Mouse (Mus musculus): ENCODE data around the gene Sp7.

The Sp7 gene

DNA sequence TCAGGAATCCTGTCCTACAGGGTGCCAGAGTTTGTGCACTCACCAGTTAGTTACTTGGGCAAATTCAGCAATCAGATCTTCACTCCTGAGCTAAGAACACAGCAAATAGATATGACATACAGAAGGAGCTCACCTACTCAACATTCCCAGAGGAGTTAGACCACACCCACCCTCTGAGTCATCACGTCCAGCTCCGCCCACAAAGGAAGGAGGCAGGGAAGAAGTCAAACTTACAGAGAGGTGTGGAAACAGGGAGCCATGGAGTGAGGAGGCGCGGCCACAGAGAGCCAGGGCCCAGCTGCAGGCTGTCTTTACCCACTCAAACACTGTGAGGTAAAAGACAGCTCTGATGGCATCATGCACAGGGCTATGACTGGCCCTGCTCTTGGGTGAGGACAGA, 20.5 kb downstream of the Sp7 start:
- no peak for DNase-seq (ENCODE audit: low spot score in 2 of 2)

DNA sequence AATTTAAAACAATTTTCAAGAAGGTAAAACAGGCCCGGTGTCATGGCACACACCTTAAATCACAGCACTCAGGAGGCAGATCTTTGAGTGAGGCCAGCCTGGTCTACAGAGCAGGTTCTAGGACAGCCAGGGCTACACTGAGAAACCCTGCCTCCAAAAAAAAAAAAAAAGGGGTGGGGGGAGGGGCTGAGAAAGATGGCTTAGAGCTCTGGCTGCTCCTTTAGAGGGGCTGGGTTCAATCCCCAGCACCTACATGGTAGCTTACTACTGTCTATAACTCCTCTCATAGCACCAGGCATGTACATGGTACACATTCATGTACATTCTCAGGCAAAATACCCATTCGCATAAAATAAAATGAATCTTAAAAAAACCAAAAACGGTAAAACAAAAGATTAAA, 22.5 kb downstream of the Sp7 start:
- no peak for DNase-seq (ENCODE audit: low spot score in 2 of 2)

DNA sequence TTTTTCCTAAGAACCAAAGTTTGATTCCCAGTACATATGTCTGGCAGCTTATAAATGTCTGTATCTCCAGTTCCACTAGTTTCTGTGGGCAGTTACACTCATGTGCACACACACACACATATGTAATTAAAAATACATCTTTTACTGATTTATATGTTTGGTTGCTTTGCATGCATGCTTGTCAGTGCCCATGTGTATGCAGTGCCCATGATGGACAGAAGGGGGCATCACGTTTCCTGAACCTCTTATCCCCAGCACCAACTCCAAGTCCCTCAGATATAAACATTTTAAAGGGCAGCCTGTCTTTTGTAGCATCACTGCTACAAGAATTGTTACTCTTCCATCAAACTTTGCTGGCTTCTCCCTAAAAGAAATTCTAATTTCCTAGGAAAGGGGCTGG, 25.4 kb downstream of the Sp7 start:
- DNase-seq (ENCODE audit: low spot score in 2 of 2), result peak in 1 of 2 experiments; percentile 45

DNA sequence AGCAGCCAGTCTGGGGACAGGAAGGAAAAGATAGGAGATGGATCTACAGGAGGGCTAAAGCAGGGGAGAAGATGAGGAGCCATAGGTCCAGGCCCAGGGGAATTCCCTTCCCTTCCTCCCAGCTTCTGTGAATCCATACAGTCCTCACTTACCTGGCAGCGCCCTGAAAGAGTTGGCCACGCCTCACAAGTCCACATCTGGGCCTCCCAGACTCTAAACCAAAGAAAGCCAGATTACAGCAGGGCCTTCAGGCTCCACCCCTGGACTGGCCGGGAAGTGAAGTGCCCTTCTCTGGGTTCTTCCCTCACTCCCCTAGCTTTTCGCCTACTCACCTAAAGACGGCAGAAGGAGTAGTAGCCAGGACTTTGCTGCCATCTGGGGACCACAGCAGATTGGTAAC, 27.4 kb downstream of the Sp7 start:
- no peak for DNase-seq (ENCODE audit: low spot score in 2 of 2)

DNA sequence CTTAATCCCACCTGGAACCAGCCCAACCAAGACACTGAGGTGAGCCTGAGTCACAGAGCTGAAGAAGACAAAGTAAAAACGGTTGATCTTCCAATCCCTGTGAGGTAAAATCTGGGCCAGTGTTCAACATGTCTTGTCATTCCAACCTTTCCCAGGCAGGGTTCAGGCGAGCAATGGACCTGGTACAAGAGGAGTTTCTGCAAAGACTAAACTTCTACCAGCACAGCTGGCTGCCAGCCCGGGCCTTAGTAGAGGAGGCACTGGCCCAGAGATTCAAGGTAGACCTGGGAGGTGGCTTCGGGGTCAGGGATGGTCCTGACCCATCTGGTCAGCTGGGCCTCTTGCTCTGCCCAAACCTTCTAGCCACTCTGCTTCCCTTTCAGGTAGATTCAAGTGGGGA, 30.0 kb downstream of the Sp7 start:
- DNase-seq (ENCODE audit: low spot score in 2 of 2), result no peak

DNA sequence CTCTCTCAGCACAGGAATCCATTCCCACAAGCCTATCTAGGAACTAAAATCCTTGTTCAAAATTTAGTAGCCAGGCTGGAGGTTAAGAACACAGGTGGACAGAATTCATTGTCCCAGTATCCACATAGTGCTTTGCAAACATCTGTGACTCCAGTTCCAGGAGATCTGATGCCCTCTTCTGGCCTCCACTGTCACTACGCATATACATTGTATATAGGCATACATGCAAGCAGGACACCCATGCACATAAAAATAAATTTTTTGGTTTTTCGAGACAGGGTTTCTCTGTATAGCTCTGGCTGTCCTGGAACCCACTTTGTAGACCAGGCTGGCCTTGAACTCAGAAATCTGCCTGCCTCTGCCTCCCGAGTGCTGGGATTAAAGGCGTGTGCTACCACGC, 31.1 kb downstream of the Sp7 start:
- peak in 1 of 2 experiments; percentile 41 for DNase-seq (ENCODE audit: low spot score in 2 of 2)

DNA sequence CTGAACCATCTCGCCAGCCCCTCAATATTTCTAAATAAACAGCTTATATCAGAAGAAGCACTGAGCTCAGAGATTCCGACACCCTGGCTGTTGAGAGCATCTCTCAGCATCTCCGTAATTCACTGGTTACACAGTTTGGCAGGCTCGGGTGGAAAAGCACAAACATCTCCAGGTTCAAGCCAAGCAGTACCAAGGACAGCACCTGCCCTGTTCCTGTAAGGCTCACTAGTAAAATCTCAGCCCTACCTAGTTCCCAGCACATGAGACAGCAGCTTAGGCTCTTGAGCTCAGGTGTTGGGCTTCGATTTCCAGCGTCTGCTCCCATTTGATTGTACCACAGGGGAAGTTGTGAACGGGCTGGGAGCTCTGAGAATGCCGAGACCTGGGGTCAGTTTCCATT, 31.7 kb downstream of the Sp7 start:
- no peak for DNase-seq (ENCODE audit: low spot score in 2 of 2)

DNA sequence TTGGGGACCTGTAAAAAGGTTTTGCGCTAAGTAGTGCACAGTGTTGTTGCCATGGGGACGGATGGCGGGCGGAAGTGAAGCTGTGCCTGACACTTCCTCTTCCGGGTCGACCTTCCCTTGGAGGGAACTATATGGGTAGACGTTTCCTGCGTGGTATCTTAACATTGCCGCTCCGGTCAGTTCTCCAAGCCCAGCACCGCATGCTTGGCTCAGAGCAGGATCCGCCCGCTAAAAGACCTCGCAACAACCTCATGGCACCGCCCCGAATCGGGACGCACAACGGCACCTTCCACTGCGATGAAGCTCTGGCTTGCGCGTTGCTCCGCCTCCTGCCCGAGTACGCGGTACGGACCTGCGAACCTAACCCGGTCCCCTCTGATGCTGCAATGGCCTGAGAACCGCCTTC, 35.4 kb downstream of the Sp7 start, which contains the start of gene Myg1:
Gene Myg1 (plus strand): TSS at position 100 of the 406 bp plus-strand sequence.
- peak; percentile 84 to 88 for DNase-seq (ENCODE audit: low spot score in 2 of 2)

DNA sequence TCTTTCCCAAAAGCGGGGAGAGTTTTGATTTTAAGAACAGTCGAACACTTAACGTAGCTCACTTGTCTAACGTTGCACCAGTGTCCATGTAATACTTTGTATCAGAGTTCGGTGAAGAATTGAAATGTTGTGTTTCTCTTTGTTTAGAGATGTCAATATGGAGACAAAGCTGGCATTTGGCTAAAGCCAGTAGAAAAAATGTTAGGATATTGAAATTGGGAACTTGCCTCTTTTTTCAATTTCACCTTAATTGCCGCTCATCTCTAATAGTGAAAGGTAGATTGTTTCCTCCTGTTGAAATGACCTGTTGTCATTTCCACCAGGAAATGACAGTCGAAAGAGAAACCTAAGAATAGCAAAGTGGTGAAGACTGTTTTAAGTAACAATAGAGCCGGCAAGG, 40.1 kb downstream of the Sp7 start:
- no peak for DNase-seq (ENCODE audit: low spot score in 2 of 2)

DNA sequence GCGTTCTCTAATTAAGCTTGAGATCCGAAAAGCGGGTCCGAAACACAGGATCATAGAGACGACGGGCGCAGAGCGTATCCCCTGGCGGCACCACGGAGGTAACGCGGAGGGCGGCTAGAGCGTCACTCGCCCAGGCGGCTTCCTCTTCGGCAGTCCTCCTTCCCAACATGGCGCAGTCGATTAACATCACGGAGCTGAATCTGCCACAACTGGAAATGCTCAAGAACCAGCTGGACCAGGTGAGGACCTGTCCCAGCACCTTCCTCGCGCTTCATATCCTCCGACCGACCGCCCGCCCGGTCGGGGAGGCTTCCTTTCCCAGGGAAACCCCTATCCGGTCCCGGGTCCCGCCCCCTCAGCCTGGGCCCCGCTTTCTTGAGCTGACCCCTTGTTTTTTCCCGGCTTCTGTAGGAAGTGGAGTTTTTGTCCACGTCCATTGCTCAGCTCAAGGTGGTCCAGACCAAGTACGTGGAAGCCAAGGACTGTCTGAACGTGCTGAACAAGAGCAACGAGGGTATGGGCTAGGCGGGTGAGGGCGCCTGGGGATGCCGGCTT, 40.9 kb downstream of the Sp7 start, which contains the start of gene Pfdn5:
Gene Pfdn5 (plus strand): TSS at position 95 of the 555 bp plus-strand sequence.
- DNase-seq (ENCODE audit: low spot score in 2 of 2), result peak; percentile 89

DNA sequence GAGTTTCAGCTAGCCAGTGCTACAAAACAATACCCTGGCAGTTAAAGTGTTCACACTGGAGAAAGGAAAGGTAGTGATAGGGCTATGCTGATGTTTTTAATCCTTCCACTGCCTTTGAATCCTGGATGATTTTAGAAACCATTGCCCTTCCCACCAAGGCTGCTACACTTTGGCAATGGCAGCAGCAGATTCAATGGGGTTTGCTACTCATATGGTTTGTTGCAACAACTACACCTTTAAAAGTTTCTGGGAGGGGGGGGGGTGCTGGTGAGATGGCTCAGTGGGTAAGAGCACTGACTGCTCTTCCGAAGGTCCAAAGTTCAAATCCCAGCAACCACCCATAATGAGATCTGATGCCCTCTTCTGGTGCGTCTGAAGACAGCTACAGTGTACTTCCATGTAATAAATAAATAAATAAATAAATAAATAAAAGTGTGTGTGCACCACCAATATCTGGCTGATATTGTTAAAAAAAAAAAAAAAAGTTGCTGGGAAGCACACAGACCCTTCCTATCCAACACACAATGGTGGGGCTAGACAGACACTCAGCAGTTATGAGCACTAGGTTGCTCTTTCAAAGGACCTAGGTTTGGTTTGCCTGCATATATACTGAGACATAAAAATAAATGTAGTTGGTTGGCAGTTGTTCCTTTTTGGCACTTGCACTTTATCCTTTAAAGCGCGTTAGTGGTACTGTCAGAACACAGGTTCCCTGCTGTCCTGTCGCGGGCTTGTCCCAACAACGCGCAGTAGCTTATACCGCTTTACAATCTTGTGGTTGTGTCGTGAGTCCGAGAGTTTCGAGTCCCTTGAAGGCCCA, 42.1 kb downstream of the Sp7 start:
- no peak for DNase-seq (ENCODE audit: low spot score in 2 of 2)

DNA sequence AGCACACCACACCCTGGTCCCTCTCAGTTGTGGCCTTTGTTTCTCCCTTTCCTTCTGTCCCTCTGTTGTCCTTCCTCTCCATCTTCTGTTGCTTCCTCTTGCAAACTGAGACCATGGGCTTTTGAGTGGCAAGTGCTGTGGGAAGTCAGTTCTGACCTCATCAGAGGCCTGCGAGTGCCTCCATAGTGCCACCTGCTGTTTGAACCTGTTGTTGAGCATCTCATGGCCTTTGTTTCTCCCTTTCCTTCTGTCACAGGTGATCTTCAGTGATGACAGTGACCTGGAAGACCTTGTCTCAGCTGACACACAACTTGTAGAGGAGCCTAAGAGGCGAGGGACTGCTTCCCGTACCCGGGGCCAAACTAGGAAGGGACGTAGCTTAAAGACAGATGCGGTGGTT, 50.7 kb downstream of the Sp7 start:
- peak; percentile 64 to 71 for DNase-seq (ENCODE audit: low spot score in 2 of 2)

DNA sequence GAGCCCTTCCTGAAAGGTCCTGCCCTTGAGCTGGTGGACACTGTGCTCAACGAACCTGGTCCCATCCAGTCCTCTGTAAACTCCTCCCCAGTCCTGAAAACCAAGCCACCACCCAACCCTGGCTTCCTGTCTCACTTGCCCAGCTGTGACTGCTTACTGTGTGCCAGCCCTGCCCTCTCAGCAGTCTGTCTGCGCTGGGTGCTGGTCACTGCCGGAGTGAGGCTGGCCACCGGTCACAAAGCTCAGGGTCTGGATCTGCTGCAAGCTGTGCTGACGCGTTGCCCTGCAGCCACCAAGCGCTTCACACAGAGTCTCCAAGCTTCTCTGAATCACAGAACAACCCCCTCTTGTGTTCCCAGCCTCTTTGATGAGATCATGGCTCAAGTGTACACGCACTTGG, 51.7 kb downstream of the Sp7 start:
- no peak for DNase-seq (ENCODE audit: low spot score in 2 of 2)

DNA sequence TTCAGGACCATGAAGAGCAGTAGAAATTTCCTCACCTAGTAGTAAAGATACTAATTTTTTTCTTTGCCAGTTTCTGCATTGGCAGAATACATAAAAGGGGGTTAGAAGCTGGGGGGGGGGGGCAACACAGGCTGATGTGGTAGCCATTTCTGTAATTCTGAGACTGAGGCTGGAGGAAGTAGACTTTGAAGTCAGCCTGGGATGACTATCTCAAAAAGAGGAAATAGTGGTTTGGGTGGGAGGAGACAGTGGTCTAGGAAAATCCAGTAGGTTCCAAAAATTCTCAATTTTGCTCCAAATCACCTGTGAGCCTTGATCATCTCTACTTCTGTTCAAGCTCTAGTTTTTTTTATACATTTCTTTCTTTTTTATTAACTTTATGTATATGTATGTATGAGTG, 55.5 kb downstream of the Sp7 start:
- DNase-seq (ENCODE audit: low spot score in 2 of 2), result no peak

DNA sequence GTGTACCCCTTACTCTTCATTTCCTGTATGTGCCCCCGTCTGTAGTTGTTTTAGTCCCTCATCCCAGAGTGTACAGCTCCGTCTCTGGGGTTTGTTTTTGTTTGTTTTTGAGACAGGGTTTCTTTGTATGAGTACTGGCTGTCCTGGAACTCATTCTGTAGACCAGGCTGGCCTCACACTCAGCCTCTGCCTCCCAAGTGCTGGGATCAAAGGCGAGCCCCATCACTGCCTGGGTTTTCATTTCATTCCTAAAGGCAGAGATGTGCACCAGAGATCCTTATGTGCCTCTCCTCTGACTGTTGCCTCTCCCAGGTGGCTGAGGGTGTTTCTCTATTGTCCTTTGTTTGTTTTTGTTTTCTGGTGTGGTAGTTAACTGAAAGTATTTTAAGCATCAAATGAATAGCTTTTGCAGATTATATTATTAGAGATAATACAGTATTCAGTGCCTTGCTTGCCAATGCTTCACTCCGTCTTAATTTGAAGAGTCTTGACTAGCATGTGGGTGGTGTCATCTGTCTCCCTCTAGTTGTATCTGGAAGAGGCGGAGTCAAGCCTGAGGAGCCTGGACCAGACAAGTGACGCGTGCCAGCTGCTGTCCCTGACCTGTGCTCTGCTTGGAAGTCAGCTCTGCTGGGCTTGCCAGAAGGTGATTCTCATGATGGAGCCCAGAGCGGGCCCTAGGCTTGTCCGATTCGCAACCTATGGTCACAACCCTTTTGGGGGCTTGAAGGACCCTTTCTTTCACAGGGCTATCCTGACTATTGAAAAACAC, 56.7 kb downstream of the Sp7 start:
- no peak for DNase-seq (ENCODE audit: low spot score in 2 of 2)

DNA sequence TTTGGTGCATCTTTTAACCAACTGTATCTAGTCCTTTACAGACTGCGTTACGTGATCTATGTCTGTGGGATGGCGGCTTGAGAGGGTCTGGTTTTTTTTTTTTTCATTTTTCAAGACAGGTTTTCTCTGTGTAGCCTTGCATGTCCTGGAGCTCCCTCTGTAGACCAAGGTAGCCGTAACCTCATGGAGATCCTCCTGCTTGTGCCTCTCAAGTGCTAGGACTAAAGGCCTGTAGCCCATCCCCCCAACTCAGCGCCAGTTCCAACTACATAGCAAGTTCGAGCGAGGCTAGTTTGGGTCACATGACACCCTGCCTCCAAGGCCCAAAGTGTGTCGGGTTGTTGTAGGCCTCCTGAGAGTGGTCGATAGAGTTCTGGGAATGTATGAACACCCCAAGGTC, 58.3 kb downstream of the Sp7 start:
- DNase-seq (ENCODE audit: low spot score in 2 of 2), result no peak
